Mouse (Mus musculus) olfactory bulb, adult 2 months (tissue): ENCODE measurements around the gene Ggcx.

Experiments used
- CTCF ChIP-seq: fragments of 200-500 bp; IDR thresholded peaks from 2 replicates; pipeline ENCODE4 v1.5.1; 2012; ENCODE audit warnings: low read depth, mild to moderate bottlenecking, low read length, moderate library complexity; ENCODE audit not compliant: insufficient read depth
- POLR2A ChIP-seq: fragments of 200-500 bp; IDR thresholded peaks from 2 replicates; pipeline ENCODE4 v1.6.1; 2012; ENCODE audit warnings: mild to moderate bottlenecking, low read depth, low read length, moderate library complexity; ENCODE audit not compliant: insufficient read depth

DNA sequence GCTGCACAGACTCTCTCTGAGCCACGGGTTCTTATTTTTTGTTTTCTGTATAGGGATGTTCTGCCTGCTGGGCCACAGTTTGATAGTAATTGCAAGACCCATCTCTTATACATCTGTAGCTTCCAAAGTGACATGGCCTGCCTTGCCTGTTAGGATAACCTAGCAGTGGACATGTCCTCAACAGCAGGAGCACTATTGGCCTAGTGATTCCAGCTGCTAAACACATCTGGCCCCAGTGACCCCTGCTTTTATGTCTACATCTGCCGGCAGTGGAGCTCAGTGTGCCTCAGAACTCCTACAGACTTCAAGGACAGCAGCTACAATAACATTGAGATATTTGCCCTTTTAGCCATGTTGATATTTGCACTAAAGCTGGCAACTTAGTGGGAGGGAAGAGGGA, 14.1 kb upstream of the Ggcx start:
- TF ChIP-seq CTCF (no peak), POLR2A (no peak)
